Mouse (Mus musculus) liver, postnatal 0 days (tissue): ENCODE data around the gene Hist2h2bb. TPM values are rescaled to one million over a fixed set of nuclear protein-coding genes. Genes with fewer than 3 reads are reported as not detected.
"Not testable (repeated sequence)": the region's sequence is repeated elsewhere in the genome, so short reads cannot be mapped to it uniquely, and the experiment has no call there.

Experiments
- ATAC-seq: fragments of 200-750 bp; cut with Nextera tagmentation; 2 replicates; pipeline ENCODE4 v1.8.0; 2017; ENCODE audit warnings: mild to moderate bottlenecking, moderate library complexity
- DNase-seq: peaks from one replicate; pipeline ENCODE4 v3.0.0-alpha.2; 2016
- H3K27ac ChIP-seq: fragments of 300-500 bp; sonication (generic); 2 replicates; pipeline ENCODE4 v1.5.1; 2014; ENCODE audit warnings: antibody characterized with exemption, moderate library complexity, mild to moderate bottlenecking, low read depth
- H3K27me3 ChIP-seq: fragments of 300-500 bp; sonication (generic); 2 replicates; pipeline ENCODE4 v1.6.1; 2014; ENCODE audit warnings: low read length, control low read depth, mixed read lengths; ENCODE audit not compliant: insufficient read depth
- H3K36me3 ChIP-seq: fragments of 300-500 bp; sonication (generic); replicated peaks from 2 replicates; pipeline ENCODE4 v1.6.1; 2014; ENCODE audit warnings: mild to moderate bottlenecking, control low read depth, low read length, moderate library complexity, mixed read lengths; ENCODE audit not compliant: insufficient read depth
- H3K4me1 ChIP-seq: fragments of 300-500 bp; sonication (generic); 2 replicates; pipeline ENCODE4 v1.6.1; 2014; ENCODE audit warnings: antibody characterized with exemption, mild to moderate bottlenecking, control low read depth; ENCODE audit not compliant: insufficient read depth
- H3K4me2 ChIP-seq: fragments of 300-500 bp; sonication (generic); 2 replicates; pipeline ENCODE4 v1.6.1; 2014; ENCODE audit warnings: low read depth, mild to moderate bottlenecking, low read length, moderate library complexity, mixed read lengths
- H3K4me3 ChIP-seq: fragments of 300-500 bp; sonication (generic); 2 replicates; pipeline ENCODE4 v1.5.1; 2014; ENCODE audit warnings: low read depth, low read length
- H3K9ac ChIP-seq: fragments of 300-500 bp; sonication (generic); replicated peaks from 2 replicates; pipeline ENCODE4 v1.6.1; 2014; ENCODE audit warnings: mild to moderate bottlenecking, moderate library complexity
- H3K9me3 ChIP-seq: fragments of 300-500 bp; sonication (generic); 2 replicates; pipeline ENCODE4 v1.6.1; 2016; ENCODE audit warnings: mild to moderate bottlenecking, control low read depth, low read length, mixed read lengths
- CTCF ChIP-seq: sonication (generic); IDR thresholded peaks from 2 replicates; pipeline ENCODE4 v1.5.1; 2016; ENCODE audit warnings: antibody characterized with exemption, low read depth
- EP300 ChIP-seq: IDR thresholded peaks from 2 replicates; pipeline ENCODE4 v1.6.1; 2016; ENCODE audit warnings: antibody characterized with exemption, low read depth, mild to moderate bottlenecking
- WGBS: fragments of 180-500 bp; shearing (Covaris S2); extraction: QIAGEN DNeasy Blood & Tissue Kit; methylation state at CpG from one replicate; pipeline ENCODE4 v1.1.7; 2014; ENCODE audit not compliant: insufficient replicate concordance; 5-methylcytosine and 5-hydroxymethylcytosine counted together
- polyA plus RNA-seq: library from polyadenylated mRNA; unstranded; fragments of >200 nt; fragmentation: Nextera tagmentation; extraction: Ambion mirVana; gene quantifications from 2 replicates; pipeline ENCODE4 v1.2.1, GENCODE M21; 2015

The Hist2h2bb gene
- polyA plus RNA-seq, 1 experiment from 2014 or later: 11.0 TPM

- H3K4me3 ChIP-seq: peak overlapping the region; percentile 70
- TF ChIP-seq EP300 (no peak), CTCF (no peak)
- H3K4me1 ChIP-seq: peaks cover 32% of the 10 kb centered on the region
- WGBS: 4% methylated on average over 27 of the region's 27 CpGs
- ATAC-seq (peak; percentile 40), DNase-seq (peak; percentile 65)
- peak overlapping the region; percentile 82 for H3K4me2 ChIP-seq
- H3K27ac ChIP-seq: peak overlapping the region; percentile 99
- no peaks in the 10 kb centered on the region for H3K36me3 ChIP-seq
- no peaks in the 10 kb centered on the region for H3K9me3 ChIP-seq
- H3K27me3 ChIP-seq: no peaks in the 10 kb centered on the region
- peak overlapping the region; percentile 91 for H3K9ac ChIP-seq
Observed at GRCm38 (mm10) chr3:96263558-96264403, 5.8 kb upstream of the Hist2h2bb start.

- H3K4me2 ChIP-seq: peak overlapping the region; percentile 82
Observed at GRCm38 (mm10) chr3:96264404-96264949, 5.1 kb upstream of the Hist2h2bb start.

GRCm38 (mm10) chr3:96266132-96266710, 3.3 kb upstream of the Hist2h2bb start:
- TF ChIP-seq EP300 (peak; percentile 69; the same call in 1 of the 2 replicates), CTCF (no peak)

More at GRCm38 (mm10) chr3:96264404-96264949, 5.1 kb upstream of the Hist2h2bb start:
- TF ChIP-seq EP300: no peak
- TF ChIP-seq CTCF: no peak
- WGBS: 64% methylated on average over 7 of the region's 7 CpGs
- Histone ChIP-seq H3K27me3 (no peaks in the 10 kb centered on the region), H3K9me3 (no peaks in the 10 kb centered on the region), H3K4me3 (peak overlapping the region; percentile 70), H3K4me1 (peaks cover 32% of the 10 kb centered on the region), H3K36me3 (no peaks in the 10 kb centered on the region), H3K9ac (peak overlapping the region; percentile 91), H3K27ac (peak overlapping the region; percentile 99)
- ATAC-seq (no peak), DNase-seq (no peak)

DNA sequence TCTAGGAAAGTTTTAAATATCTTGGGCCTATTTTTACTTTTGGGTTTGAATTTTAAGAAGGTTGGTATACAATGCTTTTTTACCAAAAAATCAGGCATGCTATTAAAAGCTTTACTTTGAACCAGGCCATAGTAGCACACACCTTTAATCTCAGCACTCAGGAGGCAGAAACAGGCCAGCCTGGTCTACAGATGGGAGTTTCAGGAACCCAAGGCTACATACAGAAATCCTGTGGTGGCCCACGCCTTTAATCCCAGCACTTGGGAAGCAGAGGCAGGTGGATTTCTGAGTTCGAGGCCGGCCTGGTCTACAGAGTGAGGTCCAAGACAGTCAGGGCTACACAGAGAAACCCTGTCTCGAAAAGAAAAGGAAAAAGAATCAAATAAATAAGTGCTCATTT, 2.0 kb upstream of the Hist2h2bb start:
- Histone ChIP-seq H3K4me2 (peak overlapping the region; percentile 60; the same call in 1 of the 2 replicates), H3K27ac (peak overlapping the region; percentile 98), H3K9me3 (no peaks in the 10 kb centered on the region), H3K4me3 (peak overlapping the region; percentile 52), H3K9ac (peak overlapping the region; percentile 85), H3K36me3 (no peaks in the 10 kb centered on the region), H3K4me1 (peaks cover 27% of the 10 kb centered on the region), H3K27me3 (no peaks in the 10 kb centered on the region)
- 69% methylated on average over 4 of the region's 4 CpGs for WGBS
- DNase-seq (no peak), ATAC-seq (no peak)
- TF ChIP-seq CTCF (no peak), EP300 (no peak)

More at GRCm38 (mm10) chr3:96266132-96266710, 3.3 kb upstream of the Hist2h2bb start:
- no peak overlapping the region for H3K4me3 ChIP-seq
- ATAC-seq (no peak), DNase-seq (no peak)
- H3K36me3 ChIP-seq: no peaks in the 10 kb centered on the region
- H3K4me1 ChIP-seq: peaks cover 36% of the 10 kb centered on the region
- no peak overlapping the region for H3K4me2 ChIP-seq
- peak overlapping the region; percentile 62 for H3K27ac ChIP-seq
- 60% methylated on average over 8 of the region's 8 CpGs for WGBS
- H3K9ac ChIP-seq: no peak overlapping the region
- no peaks in the 10 kb centered on the region for H3K27me3 ChIP-seq
- no peaks in the 10 kb centered on the region for H3K9me3 ChIP-seq

DNA sequence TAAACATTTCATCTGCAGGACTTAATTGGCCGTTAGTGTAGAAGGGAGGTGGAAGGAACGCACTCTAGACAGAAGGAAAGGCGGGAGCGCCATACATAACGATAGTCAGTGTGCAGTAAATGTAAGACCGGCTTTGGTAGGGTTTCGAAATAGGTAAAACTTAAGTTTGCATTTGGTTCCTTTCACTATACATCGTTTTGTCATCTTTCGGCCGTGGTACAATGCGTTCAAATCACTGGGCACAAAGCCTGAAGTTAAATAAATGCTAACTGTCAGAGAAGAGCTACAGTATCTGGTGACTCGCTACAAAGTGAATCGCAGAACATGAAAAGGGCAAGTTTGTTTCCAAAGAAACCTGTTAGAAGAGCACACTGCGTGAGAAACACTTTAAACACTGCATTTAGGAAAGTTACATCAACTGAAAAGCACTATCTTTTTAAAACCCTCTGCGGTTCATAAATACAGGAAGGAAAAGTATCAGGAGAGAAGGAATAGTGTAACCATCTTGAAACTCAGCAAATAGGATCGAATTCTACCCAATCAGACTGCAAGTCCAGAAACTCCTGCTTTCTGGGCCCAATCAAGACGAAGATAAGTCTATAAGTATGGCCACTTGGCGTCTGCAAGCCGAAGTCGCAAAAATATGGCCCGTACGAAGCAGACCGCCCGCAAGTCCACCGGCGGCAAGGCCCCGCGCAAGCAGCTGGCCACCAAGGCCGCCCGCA, 1.3 kb upstream of the Hist2h2bb start, which contains the start of gene Hist2h3b:
Hist2h3b (plus strand) TSS at position 604 of the 725 bp plus-strand sequence.
- Histone ChIP-seq H3K4me1 (peaks cover 26% of the 10 kb centered on the region), H3K9me3 (no peaks in the 10 kb centered on the region), H3K27ac (peak within 1 kb of the TSS; percentile 99), H3K4me3 (peak within 1 kb of the TSS; percentile 52), H3K9ac (peak within 1 kb of the TSS; percentile 85), H3K36me3 (no peaks in the 10 kb centered on the region), H3K4me2 (peak within 1 kb of the TSS; percentile 89), H3K27me3 (no peaks in the 10 kb centered on the region)
- peak; percentile 82 for DNase-seq
- TF ChIP-seq EP300: peak; percentile 70
- no peak for TF ChIP-seq CTCF
- WGBS: 22% methylated on average over 28 of the region's 30 CpGs
- peak; percentile 49 for ATAC-seq

DNA sequence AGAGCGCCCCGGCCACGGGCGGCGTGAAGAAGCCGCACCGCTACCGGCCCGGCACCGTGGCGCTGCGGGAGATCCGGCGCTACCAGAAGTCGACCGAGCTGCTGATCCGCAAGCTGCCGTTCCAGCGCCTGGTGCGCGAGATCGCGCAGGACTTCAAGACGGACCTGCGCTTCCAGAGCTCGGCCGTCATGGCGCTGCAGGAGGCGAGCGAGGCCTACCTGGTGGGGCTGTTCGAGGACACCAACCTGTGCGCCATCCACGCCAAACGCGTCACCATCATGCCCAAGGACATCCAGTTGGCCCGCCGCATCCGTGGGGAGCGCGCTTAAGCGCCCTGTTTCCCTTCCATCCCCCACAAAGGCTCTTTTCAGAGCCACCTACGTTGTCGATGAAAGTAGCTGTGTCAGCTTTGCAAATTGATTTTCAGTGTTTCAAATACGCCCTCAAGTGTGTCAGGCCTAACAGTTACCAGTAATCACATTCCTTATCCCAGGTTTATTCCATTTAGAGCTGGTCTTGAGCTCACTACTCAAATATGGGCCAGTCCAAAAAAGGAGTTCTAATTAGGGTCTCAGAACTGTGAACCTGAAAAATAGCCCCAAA, 675 bp upstream of the Hist2h2bb start:
- peak overlapping the region; percentile 99 for H3K27ac ChIP-seq
- not testable (repeated sequence) for H3K36me3 ChIP-seq, H3K27me3 ChIP-seq, H3K9me3 ChIP-seq
- DNase-seq: peak; percentile 52
- peak overlapping the region; percentile 52 for H3K4me3 ChIP-seq
- peak overlapping the region; percentile 74 for H3K4me2 ChIP-seq
- WGBS: 0% methylated on average over 9 of the region's 44 CpGs
- peaks cover 26% of the 10 kb centered on the region for H3K4me1 ChIP-seq
- H3K9ac ChIP-seq: peak overlapping the region; percentile 85
- ATAC-seq: peak; percentile 49
